Mouse (Mus musculus): ENCODE measurements around the gene Sc5d.

Sc5d gene

GRCm38 (mm10) chr9:42249112-42249511 is 14.9 kb downstream of the Sc5d start:
- peak; percentile 45 for DNase-seq (ENCODE audit: low read depth)

- no peak for DNase-seq (ENCODE audit: low read depth)
These were observed 17.4 kb downstream of the Sc5d start for GRCm38 (mm10) chr9:42246688-42247087.

DNA sequence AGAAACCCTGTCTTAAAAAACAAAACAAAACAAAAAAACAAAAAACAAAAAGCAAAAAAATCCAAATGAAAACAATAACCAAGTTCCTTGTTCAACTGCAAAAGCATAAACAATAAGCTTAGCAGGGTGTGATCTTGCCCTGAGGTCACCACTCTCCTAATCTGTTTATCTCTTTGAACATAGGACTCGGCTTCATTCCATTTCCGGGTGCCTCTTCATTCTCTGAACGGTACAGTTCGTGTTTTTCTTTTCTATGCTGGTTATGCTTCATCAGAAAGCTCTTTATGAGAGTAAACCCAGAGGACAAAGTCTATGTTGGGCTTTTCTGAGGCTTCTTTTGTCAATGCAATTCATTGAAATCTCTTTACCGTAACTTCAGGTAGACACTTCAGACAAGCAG is 19.9 kb downstream of the Sc5d start:
- DNase-seq (ENCODE audit: low read depth): no peak

DNA sequence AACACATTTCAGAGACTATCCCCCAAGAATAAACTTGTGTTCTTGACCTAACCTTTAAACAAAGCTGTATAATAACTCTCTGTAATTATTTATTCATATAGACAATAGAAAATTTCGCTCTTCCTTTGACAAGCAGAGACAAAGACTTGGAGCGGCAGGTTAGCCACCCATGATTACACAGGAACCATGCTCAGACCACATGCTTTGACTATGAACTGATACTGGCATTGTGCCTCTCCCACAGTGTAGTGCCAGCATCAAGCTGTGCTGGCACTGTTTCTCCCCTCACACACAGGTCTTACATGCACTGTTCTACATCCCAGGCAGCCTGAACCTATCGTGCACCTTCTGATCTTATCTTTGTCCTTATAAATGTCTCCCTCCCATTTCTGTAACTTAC is 23.0 kb downstream of the Sc5d start:
- DNase-seq (ENCODE audit: low read depth): no peak

DNA sequence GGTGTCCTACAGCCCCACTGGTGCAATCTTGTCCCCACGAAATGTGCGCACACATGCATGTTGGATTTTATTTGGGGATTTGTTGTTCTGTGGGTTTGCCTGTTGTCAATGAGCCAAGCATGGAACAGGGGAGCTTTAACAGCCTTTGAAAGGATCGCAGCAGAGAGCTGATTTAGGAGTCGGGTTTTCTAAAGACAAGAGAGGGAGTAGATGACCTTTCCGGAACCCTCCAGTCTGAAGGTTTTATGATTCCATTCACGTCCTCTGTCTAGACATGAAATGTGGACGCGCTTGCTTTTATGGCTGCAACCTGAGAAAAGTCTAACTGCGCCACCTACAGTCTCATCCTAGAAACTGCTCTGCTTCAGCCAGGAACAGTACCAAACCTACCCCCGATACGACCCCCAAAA is 23.5 kb downstream of the Sc5d start:
- peak; percentile 74 for DNase-seq (ENCODE audit: low read depth)

GRCm38 (mm10) chr9:42238827-42239226 is 25.2 kb downstream of the Sc5d start:
- no peak for DNase-seq (ENCODE audit: low read depth)

- no peak for DNase-seq (ENCODE audit: low read depth)
These were observed 32.9 kb downstream of the Sc5d start for GRCm38 (mm10) chr9:42231116-42231515.

GRCm38 (mm10) chr9:42230333-42230732 is 33.7 kb downstream of the Sc5d start:
- DNase-seq (ENCODE audit: low read depth): no peak

- DNase-seq (ENCODE audit: low read depth): no peak
These were observed 34.5 kb downstream of the Sc5d start for GRCm38 (mm10) chr9:42229465-42230110.

DNA sequence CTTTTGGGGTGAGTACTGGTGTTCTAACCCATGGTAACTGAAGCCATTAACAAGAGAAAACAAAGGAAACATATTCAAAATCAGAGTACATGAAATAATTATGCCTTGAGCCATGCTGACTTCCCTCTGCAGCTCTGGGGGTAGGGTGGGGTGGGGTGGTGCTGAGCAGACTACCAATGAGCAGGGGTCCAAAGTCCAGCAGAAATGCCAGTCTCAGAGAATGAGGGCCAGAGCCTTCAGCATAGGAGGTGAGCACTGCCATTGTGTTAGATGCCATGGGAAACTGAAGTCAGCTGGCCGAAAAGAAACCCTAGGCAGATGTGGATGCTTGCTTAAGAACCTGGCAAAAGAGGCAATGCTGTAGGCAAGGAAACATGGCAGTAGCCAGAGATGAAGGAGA is 36.3 kb downstream of the Sc5d start:
- no peak for DNase-seq (ENCODE audit: low read depth)

DNA sequence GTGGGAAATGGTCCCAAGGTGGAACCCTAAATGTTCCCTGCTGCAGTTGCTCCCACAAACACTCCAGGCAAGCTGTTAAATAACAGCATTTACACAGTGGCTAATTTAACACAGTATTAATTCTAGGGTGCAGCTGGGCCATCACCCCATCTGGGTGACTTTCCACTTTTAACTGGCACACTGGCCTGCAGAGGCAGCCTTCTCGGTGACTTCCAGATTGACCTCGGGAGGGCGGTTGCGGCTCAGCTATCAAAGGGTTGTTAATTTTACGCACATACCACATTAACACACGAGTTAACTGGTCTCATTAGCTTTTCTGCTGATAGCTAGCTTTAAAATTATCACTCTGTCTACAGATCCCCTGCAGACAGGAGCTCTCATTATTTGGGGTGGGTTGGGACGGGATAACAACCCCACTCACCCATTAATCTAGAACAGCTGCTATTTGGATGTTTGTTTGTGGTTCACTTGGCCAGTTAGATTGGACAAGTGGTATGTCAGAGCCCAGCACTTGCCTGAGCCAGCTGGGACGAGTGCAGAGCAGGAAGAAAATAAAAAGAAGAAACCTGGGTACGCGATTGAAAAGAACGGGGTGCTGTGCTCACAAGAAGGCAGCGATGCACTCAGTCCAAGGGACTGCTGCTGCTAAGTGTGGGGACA is 44.9 kb downstream of the Sc5d start:
- DNase-seq (ENCODE audit: low read depth): no peak

DNA sequence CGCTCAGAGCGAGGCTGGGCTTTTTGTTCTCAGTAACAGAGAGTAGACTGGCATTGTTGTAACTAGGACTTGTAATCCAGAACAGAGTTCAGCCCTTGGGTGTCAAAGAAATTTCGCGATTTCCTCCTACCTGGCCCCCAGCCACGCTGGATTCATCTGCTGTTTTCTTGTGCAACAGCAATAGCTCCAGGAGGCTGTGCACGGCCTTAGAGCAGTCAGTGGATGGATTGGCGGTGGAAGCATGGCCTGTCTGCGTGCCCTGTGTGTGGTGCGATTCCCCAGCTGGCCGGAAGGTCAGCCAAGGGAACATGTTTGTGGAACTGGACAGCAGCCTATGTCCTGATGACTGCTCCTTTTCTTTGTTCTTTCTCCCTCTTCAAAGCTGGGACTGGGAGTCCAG is 46.4 kb downstream of the Sc5d start:
- no peak for DNase-seq (ENCODE audit: low read depth)

DNA sequence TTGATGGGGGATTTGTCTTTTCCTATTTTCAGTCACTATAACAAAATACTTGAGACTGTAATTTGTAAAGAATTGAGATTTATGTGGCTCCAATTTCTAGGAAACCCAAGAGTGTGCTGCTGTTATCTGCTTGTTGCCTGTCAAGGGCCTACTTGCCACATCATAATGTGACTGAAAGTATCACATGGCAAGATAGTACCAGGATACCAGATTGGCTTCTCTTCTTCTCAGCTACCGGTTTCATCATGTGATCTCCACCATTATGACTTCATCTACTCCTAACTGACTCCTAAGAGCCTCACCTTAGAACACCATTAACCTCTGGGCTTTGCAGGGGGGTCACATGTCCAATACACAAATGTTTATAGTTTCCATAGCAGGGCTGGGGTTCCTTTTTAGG is 49.9 kb downstream of the Sc5d start:
- no peak for DNase-seq (ENCODE audit: low read depth)

DNA sequence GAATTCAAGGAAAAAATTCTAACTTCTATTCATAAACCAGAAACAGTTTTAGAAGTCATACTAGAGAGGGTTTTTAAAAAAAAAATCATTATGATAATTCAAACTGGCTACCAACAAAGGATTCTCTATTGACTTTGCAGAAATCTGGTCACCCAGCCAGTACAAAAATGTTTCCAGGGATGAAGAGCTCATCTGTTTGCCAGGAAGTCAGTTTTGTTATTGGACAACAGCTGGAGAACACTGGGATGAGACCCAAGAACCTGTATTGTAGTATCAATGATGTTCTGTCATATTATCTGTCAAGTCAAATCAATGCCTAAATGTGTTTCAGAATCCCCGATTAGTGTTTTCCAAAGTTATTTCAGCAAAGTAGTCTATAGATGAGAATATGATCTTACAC is 50.9 kb downstream of the Sc5d start:
- no peak for DNase-seq (ENCODE audit: low read depth)

DNA sequence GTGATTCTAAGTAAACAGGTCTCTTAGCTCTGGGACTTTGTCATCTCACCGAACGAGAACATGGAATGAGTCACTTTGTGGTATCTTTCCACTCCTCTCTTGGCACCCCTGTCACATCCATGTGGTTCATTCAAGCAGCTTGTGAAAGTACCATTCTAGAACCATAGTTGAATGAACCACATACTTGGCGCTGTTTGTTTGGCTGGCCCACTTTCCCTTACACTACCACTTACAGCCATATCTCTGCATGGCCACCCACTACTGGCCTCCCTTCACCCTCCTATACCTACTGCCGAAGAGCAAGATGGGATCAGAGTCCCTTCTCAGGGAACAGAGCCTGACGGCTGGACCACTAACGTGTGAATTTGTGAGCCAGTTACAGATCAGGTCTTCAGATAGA is 54.4 kb downstream of the Sc5d start:
- no peak for DNase-seq (ENCODE audit: low read depth)

- peak; percentile 32 for DNase-seq (ENCODE audit: low read depth)
These were observed 55.6 kb downstream of the Sc5d start for GRCm38 (mm10) chr9:42208463-42208862.

DNA sequence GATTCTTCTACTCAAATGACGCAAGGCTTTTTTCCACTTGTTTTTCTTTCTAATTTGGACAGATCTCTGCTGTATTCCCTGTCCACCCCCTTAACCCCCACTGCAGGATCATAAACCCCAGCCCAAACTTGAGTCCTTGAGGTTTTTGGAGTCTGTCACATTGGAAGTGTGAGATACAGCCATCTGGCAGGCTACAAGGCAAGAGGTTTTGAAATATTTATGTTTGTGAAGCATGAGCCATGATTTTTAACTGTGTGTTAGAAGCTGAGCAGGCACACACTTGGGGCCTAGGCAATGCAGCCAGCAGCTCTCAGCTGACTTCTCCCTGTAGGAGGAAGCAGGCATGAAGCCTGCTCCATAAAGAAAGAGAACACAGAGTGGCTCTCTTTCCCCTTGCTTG is 57.3 kb downstream of the Sc5d start:
- DNase-seq (ENCODE audit: low read depth): no peak

DNA sequence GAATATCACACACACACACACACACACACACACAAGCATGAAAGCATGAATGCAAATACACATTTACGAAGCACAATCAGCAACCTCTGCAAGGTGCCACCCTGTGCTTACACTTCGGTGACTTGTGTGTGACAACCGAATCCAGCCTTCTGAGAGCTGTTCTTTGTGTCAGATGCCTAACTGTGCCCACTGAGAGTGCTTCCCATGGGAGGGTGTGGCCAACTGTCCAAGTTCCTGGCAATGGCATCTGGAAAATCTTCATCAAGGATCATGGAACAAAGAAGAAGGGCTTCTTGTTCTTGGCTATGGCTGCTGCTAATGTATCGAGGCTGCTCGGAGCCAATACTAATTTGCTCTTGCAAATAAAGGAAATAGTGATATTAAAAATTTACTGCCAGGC is 61.8 kb downstream of the Sc5d start:
- DNase-seq (ENCODE audit: low read depth): no peak

Data from naive thymus-derived CD4-positive, alpha-beta T cell, adult 2 months (primary cell).